Mouse (Mus musculus): Measurements from ENCODE around the gene Ddc. TPM values are rescaled to one million over a fixed set of nuclear protein-coding genes. Genes with fewer than 3 reads are reported as not detected.

Ddc gene
- polyA plus RNA-seq, 1 experiment from 2014 or later: 15.9 TPM

- H3K36me3 ChIP-seq (ENCODE audit: control insufficient read depth, insufficient read depth, low read length): peaks cover 35% of the 10 kb centered on the region
- 95% methylated on average over 1 of the region's 1 CpGs for WGBS
- no peaks in the 10 kb centered on the region; the same call in none of the 2 replicates for H3K4me1 ChIP-seq (replicated peaks; ENCODE audit: control insufficient read depth, insufficient read depth, low read length)
These were observed 40.6 kb upstream of the Ddc start for GRCm38 (mm10) chr11:11938591-11938990.

GRCm38 (mm10) chr11:11937340-11938030 lies 39.5 kb upstream of the Ddc start:
- Histone ChIP-seq H3K36me3 (ENCODE audit: control insufficient read depth, insufficient read depth, low read length) (peaks cover 40% of the 10 kb centered on the region), H3K9me3 (ENCODE audit: control insufficient read depth, low read length) (no peaks in the 10 kb centered on the region), H3K9ac (ENCODE audit: low read length) (no peak overlapping the region), H3K27ac (ENCODE audit: low read length) (no peak overlapping the region), H3K27me3 (ENCODE audit: control insufficient read depth, insufficient read depth, low read depth, low read length) (no peaks in the 10 kb centered on the region), H3K4me2 (ENCODE audit: low read depth, low read length) (no peak overlapping the region), H3K4me3 (ENCODE audit: low read length) (no peak overlapping the region), H3K4me1 (replicated peaks; ENCODE audit: control insufficient read depth, insufficient read depth, low read length) (no peaks in the 10 kb centered on the region; the same call in none of the 2 replicates)
- ATAC-seq (ENCODE audit: low read depth): no peak
- 84% methylated on average over 10 of the region's 10 CpGs for whole genome bisulfite sequencing

More at GRCm38 (mm10) chr11:11938591-11938990, 40.6 kb upstream of the Ddc start:
- Histone ChIP-seq H3K27me3 (ENCODE audit: control insufficient read depth, insufficient read depth, low read depth, low read length) (no peaks in the 10 kb centered on the region), H3K4me2 (ENCODE audit: low read depth, low read length) (no peak overlapping the region), H3K9ac (ENCODE audit: low read length) (no peak overlapping the region), H3K4me3 (ENCODE audit: low read length) (no peak overlapping the region), H3K9me3 (ENCODE audit: control insufficient read depth, low read length) (no peaks in the 10 kb centered on the region), H3K27ac (ENCODE audit: low read length) (no peak overlapping the region)
- no peak for ATAC-seq (ENCODE audit: low read depth)

DNA sequence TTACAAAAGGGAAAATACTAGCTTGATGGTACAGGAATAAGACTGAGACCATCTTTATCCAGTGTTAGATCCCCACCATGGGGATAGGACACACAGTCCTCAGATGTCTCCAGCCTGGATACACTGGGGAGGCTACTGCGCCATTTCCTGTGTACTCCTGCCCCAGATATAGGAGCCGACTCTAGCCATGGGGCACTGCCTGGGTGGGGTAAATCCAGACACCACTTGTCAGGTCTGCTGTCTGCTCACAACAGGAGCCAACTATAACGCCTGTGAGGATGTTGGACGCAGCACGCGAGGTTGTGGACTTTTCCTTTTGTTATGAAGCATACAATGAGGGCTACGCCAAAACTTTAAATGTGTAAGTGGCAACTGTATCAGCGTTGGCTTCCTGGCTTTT lies 36.9 kb upstream of the Ddc start:
- H3K9me3 ChIP-seq (ENCODE audit: control insufficient read depth, low read length): no peaks in the 10 kb centered on the region
- no peak overlapping the region for H3K4me3 ChIP-seq (ENCODE audit: low read length)
- 63% methylated on average over 8 of the region's 8 CpGs for whole genome bisulfite sequencing
- peaks cover 3% of the 10 kb centered on the region; the same call in 1 of the 2 replicates for H3K4me1 ChIP-seq (replicated peaks; ENCODE audit: control insufficient read depth, insufficient read depth, low read length)
- no peak overlapping the region for H3K4me2 ChIP-seq (ENCODE audit: low read depth, low read length)
- H3K9ac ChIP-seq (ENCODE audit: low read length): no peak overlapping the region
- ATAC-seq (ENCODE audit: low read depth): no peak
- peaks cover 44% of the 10 kb centered on the region for H3K36me3 ChIP-seq (ENCODE audit: control insufficient read depth, insufficient read depth, low read length)
- H3K27ac ChIP-seq (ENCODE audit: low read length): no peak overlapping the region
- H3K27me3 ChIP-seq (ENCODE audit: control insufficient read depth, insufficient read depth, low read depth, low read length): no peaks in the 10 kb centered on the region

DNA sequence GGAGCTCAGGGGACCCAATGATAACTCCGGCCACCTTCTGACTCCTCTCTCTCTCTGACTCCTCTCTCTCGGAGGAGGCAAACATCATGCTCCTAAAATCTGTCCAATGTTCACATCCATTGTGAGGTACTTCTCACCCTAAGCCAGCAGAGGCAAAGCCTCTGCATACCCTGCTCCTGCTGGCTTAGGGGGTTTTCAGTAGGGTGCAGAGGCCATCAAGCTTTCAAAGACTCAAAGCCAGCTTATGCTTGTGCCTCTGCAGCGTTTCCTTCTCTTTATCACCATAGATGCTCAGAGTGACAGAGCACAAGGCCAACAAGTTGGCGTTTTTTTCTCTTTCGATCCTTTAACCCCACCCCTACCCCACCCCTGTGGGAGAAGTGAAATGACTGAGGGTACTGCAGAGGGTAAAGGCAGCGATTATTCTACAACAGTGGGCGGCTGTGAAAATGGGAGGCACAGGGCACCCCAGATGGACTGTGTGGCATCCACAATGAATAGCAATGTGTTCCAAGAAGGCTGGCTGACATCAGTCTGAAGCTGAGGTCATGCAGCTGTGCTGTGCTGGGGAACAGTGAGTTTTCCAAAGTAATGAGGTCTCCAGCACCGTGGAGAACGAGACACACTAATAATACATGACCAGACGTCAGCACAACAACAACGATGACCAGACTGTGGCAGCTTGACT lies 34.3 kb upstream of the Ddc start:
- H3K4me2 ChIP-seq (ENCODE audit: low read depth, low read length): no peak overlapping the region
- WGBS: 63% methylated on average over 11 of the region's 11 CpGs
- H3K4me1 ChIP-seq (replicated peaks; ENCODE audit: control insufficient read depth, insufficient read depth, low read length): peaks cover 3% of the 10 kb centered on the region; the same call in 1 of the 2 replicates
- H3K27me3 ChIP-seq (ENCODE audit: control insufficient read depth, insufficient read depth, low read depth, low read length): no peaks in the 10 kb centered on the region
- no peak overlapping the region for H3K9ac ChIP-seq (ENCODE audit: low read length)
- peak; percentile 44 for ATAC-seq (ENCODE audit: low read depth)
- H3K36me3 ChIP-seq (ENCODE audit: control insufficient read depth, insufficient read depth, low read length): peaks cover 38% of the 10 kb centered on the region
- no peak overlapping the region for H3K4me3 ChIP-seq (ENCODE audit: low read length)
- H3K27ac ChIP-seq (ENCODE audit: low read length): peak overlapping the region; percentile 38; the same call in 1 of the 2 replicates
- H3K9me3 ChIP-seq (ENCODE audit: control insufficient read depth, low read length): no peaks in the 10 kb centered on the region

GRCm38 (mm10) chr11:11931688-11932087 lies 33.7 kb upstream of the Ddc start:
- H3K4me2 ChIP-seq (ENCODE audit: low read depth, low read length): no peak overlapping the region
- 0 out of 2 replicates have a peak overlapping the region, but pooled peaks have one; percentile 38 for H3K27ac ChIP-seq (ENCODE audit: low read length)
- ATAC-seq (ENCODE audit: low read depth): no peak
- H3K36me3 ChIP-seq (ENCODE audit: control insufficient read depth, insufficient read depth, low read length): peaks cover 33% of the 10 kb centered on the region
- no peaks in the 10 kb centered on the region for H3K9me3 ChIP-seq (ENCODE audit: control insufficient read depth, low read length)
- WGBS: 67% methylated on average over 5 of the region's 5 CpGs
- no peaks in the 10 kb centered on the region for H3K27me3 ChIP-seq (ENCODE audit: control insufficient read depth, insufficient read depth, low read depth, low read length)
- peaks cover 3% of the 10 kb centered on the region; the same call in 1 of the 2 replicates for H3K4me1 ChIP-seq (replicated peaks; ENCODE audit: control insufficient read depth, insufficient read depth, low read length)
- H3K9ac ChIP-seq (ENCODE audit: low read length): no peak overlapping the region
- no peak overlapping the region for H3K4me3 ChIP-seq (ENCODE audit: low read length)

DNA sequence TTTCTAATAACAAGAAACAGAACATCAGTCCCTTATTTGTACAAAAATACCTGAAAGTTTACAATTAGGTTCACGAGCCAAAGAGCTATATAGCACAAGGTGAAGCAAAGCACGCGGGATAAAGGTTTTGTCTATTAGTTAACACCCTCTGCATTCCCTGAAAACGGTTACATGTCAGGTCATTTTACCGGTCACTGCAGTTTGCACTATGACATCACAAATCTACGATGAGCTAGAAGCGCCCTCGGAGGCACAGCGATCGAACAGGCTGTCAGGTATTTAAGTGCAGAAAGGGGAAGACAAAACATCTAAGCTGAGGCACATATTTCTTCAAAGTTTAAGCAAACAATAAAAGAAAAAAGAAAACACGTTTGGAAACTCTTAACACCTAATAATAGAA lies 32.6 kb upstream of the Ddc start:
- H3K27me3 ChIP-seq (ENCODE audit: control insufficient read depth, insufficient read depth, low read depth, low read length): no peaks in the 10 kb centered on the region
- no peaks in the 10 kb centered on the region for H3K9me3 ChIP-seq (ENCODE audit: control insufficient read depth, low read length)
- no peak overlapping the region for H3K27ac ChIP-seq (ENCODE audit: low read length)
- 73% methylated on average over 11 of the region's 11 CpGs for WGBS
- H3K36me3 ChIP-seq (ENCODE audit: control insufficient read depth, insufficient read depth, low read length): peaks cover 26% of the 10 kb centered on the region
- no peak overlapping the region for H3K4me3 ChIP-seq (ENCODE audit: low read length)
- peaks cover 3% of the 10 kb centered on the region; the same call in 1 of the 2 replicates for H3K4me1 ChIP-seq (replicated peaks; ENCODE audit: control insufficient read depth, insufficient read depth, low read length)
- H3K4me2 ChIP-seq (ENCODE audit: low read depth, low read length): no peak overlapping the region
- no peak overlapping the region for H3K9ac ChIP-seq (ENCODE audit: low read length)
- no peak for ATAC-seq (ENCODE audit: low read depth)

GRCm38 (mm10) chr11:11929059-11929458 lies 31.1 kb upstream of the Ddc start:
- H3K4me3 ChIP-seq (ENCODE audit: low read length): no peak overlapping the region
- H3K36me3 ChIP-seq (ENCODE audit: control insufficient read depth, insufficient read depth, low read length): peaks cover 24% of the 10 kb centered on the region
- H3K4me2 ChIP-seq (ENCODE audit: low read depth, low read length): no peak overlapping the region
- H3K27ac ChIP-seq (ENCODE audit: low read length): no peak overlapping the region
- WGBS: 83% methylated on average over 3 of the region's 3 CpGs
- no peaks in the 10 kb centered on the region for H3K9me3 ChIP-seq (ENCODE audit: control insufficient read depth, low read length)
- no peaks in the 10 kb centered on the region for H3K27me3 ChIP-seq (ENCODE audit: control insufficient read depth, insufficient read depth, low read depth, low read length)
- no peak for ATAC-seq (ENCODE audit: low read depth)
- H3K9ac ChIP-seq (ENCODE audit: low read length): no peak overlapping the region
- H3K4me1 ChIP-seq (replicated peaks; ENCODE audit: control insufficient read depth, insufficient read depth, low read length): peaks cover 3% of the 10 kb centered on the region; the same call in 1 of the 2 replicates

GRCm38 (mm10) chr11:11928586-11928985 lies 30.6 kb upstream of the Ddc start:
- Histone ChIP-seq H3K9me3 (ENCODE audit: control insufficient read depth, low read length) (no peaks in the 10 kb centered on the region), H3K27me3 (ENCODE audit: control insufficient read depth, insufficient read depth, low read depth, low read length) (no peaks in the 10 kb centered on the region), H3K9ac (ENCODE audit: low read length) (no peak overlapping the region), H3K36me3 (ENCODE audit: control insufficient read depth, insufficient read depth, low read length) (peaks cover 19% of the 10 kb centered on the region), H3K4me3 (ENCODE audit: low read length) (no peak overlapping the region), H3K4me2 (ENCODE audit: low read depth, low read length) (no peak overlapping the region), H3K4me1 (replicated peaks; ENCODE audit: control insufficient read depth, insufficient read depth, low read length) (peaks cover 3% of the 10 kb centered on the region; the same call in 1 of the 2 replicates), H3K27ac (ENCODE audit: low read length) (no peak overlapping the region)
- WGBS: 89% methylated on average over 2 of the region's 2 CpGs
- ATAC-seq (ENCODE audit: low read depth): no peak

DNA sequence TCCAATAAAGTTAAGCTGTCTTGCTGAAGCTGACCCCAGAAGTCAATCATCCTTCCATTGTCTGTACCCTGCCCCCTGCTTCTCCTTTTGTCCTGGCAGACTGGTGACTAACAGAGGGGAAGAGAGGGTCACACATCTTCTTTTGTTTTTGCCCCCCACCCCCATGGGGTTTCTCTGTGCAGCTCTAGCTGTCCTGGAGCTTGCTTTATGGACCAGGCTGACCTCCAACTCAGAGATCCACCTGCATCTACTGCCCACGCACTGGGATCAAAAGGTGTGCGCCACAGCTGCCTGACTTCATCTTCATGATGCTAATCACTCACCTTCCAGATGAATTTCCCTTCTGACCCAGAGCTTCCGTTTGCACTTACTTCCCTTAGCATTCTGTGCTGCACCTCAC lies 26.0 kb upstream of the Ddc start:
- H3K4me3 ChIP-seq (ENCODE audit: low read length): no peak overlapping the region
- no peaks in the 10 kb centered on the region for H3K4me1 ChIP-seq (replicated peaks; ENCODE audit: control insufficient read depth, insufficient read depth, low read length)
- no peak for ATAC-seq (ENCODE audit: low read depth)
- H3K27ac ChIP-seq (ENCODE audit: low read length): no peak overlapping the region
- H3K36me3 ChIP-seq (ENCODE audit: control insufficient read depth, insufficient read depth, low read length): no peaks in the 10 kb centered on the region; the same call in 1 of the 2 replicates
- 54% methylated on average over 3 of the region's 3 CpGs for WGBS
- no peak overlapping the region for H3K4me2 ChIP-seq (ENCODE audit: low read depth, low read length)
- H3K9ac ChIP-seq (ENCODE audit: low read length): no peak overlapping the region
- H3K27me3 ChIP-seq (ENCODE audit: control insufficient read depth, insufficient read depth, low read depth, low read length): no peaks in the 10 kb centered on the region
- H3K9me3 ChIP-seq (ENCODE audit: control insufficient read depth, low read length): no peaks in the 10 kb centered on the region
